9 mouse cellular contexts compared by ENCODE assay signal in the genomic region with DNA sequence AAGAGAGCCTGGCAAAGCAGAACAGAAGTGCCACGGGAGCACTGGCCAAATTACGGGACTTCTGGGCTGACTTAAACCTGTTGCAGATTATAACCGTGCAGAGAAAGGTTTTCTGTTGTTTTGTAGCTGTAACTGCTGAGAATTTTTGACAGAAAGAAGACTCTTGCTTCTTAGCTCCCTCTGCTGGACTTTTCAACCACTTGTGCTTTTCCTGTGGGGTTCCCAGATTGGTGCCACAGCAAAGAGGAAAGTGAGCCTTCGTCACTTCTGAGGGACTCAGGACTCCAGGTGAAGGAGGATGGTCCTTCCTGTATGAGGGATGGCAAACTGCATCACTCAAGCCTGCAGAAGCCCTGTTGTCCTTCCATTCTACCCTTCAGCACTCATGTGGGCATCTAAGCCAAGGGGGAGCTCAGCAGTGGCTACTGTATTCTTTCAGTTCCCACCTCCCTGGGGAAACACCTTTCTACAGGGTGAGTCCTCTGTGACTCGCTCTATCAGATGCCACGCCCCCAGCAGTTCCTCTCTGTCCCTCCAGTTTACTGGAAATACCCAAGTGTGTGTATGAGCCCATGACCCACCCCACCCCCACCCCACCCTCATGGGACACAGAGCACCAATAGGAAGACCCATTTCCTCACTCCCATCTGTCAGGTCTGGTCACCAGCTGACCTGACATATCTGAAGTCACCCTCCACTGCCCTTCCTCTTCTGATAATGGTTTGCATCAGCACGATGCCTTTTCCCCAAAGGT. TPM values are rescaled to one million over a fixed set of nuclear protein-coding genes. Genes with fewer than 3 reads are reported as not detected.
A peak's percentile ranks its signal among the peaks of the same experiment; 100 is the strongest.
DNase-seq lines count a peak whose midpoint lies in the region; ATAC-seq and TF ChIP-seq lines count a peak whose summit lies in the region.
"Had no signal": no experiment of that assay in that cellular context is flagged by ENCODE, and none has a peak within 500 bp of the region (broad histone marks: within the 10 kb centered on the region; RNA-seq: fewer than 3 reads in every experiment).

No protein-coding gene starts in this region.

- H3K9ac ChIP-seq in hindbrain, postnatal 0 days (replicated peaks; ENCODE audit: low read length) = no peak overlapping the region
- H3K9ac ChIP-seq in hindbrain, embryonic 13.5 days = no peak overlapping the region

- ATAC-seq in hindbrain, postnatal 0 days = no peak
- ATAC-seq in hindbrain, embryonic 13.5 days (ENCODE audit: low FRiP score) = no peak

- no peaks in the 10 kb centered on the region for H3K36me3 ChIP-seq in hindbrain, postnatal 0 days (ENCODE audit: insufficient read depth, low read length)
- no peaks in the 10 kb centered on the region for H3K36me3 ChIP-seq in hindbrain, embryonic 13.5 days

- 55% methylated on average over 7 of the region's 7 CpGs for WGBS in hindbrain, postnatal 0 days
- WGBS in hindbrain, embryonic 13.5 days = 59% methylated on average over 7 of the region's 7 CpGs

- no peak overlapping the region for H3K27ac ChIP-seq in hindbrain, postnatal 0 days
- no peak overlapping the region for H3K27ac ChIP-seq in hindbrain, embryonic 13.5 days
- H3K27ac ChIP-seq: macrophage had no signal

- H3K27me3 ChIP-seq in hindbrain, postnatal 0 days (ENCODE audit: insufficient read depth, low read length) = no peaks in the 10 kb centered on the region
- H3K27me3 ChIP-seq in hindbrain, embryonic 13.5 days = no peaks in the 10 kb centered on the region

- peak; percentile 58 for DNase-seq in hindbrain, postnatal 0 days (ENCODE audit: low spot score)
- DNase-seq in CD4-positive helper T cell, adult 2 months (ENCODE audit: low read depth, low spot score) = peak; percentile 72
- peak; percentile 56 for DNase-seq in adipocyte (ENCODE audit: low spot score)
- peak; percentile 66 to 84 for DNase-seq in natural killer cell, adult 2 months (ENCODE audit: low spot score in 2 of 2)
- no peak for DNase-seq in right cerebral cortex, adult 18-20 months
- no peak for DNase-seq in cerebellum, adult 18-20 months
- DNase-seq in cerebellum, postnatal 25 days = no peak

- no peak overlapping the region for H3K4me2 ChIP-seq in hindbrain, postnatal 0 days (ENCODE audit: low read depth, low read length)
- H3K4me2 ChIP-seq in hindbrain, embryonic 13.5 days = no peak overlapping the region

- H3K4me1 ChIP-seq in hindbrain, postnatal 0 days (ENCODE audit: insufficient read depth, low read length) = no peaks in the 10 kb centered on the region
- H3K4me1 ChIP-seq in hindbrain, embryonic 13.5 days (replicated peaks) = no peaks in the 10 kb centered on the region

- H3K9me3 ChIP-seq in hindbrain, postnatal 0 days (ENCODE audit: low read length) = no peaks in the 10 kb centered on the region
- H3K9me3 ChIP-seq in hindbrain, embryonic 13.5 days = no peaks in the 10 kb centered on the region

- peak; percentile 57 for TF ChIP-seq CTCF in hindbrain, postnatal 0 days (IDR thresholded peaks at IDR 0.05; ENCODE audit: low read depth)

- no peak overlapping the region for H3K4me3 ChIP-seq in hindbrain, postnatal 0 days (ENCODE audit: low read length)
- no peak overlapping the region for H3K4me3 ChIP-seq in hindbrain, embryonic 13.5 days

RNA-seq across cellular contexts. Expression of a gene that starts 19.2 kb away (rescaled TPM):
- 1.3 and 1.9 TPM in 2 replicates for total RNA-seq in hindbrain, postnatal 0 days (2014; rRNA removed)
- 1.8 and 1.9 TPM in 2 replicates for polyA plus RNA-seq in hindbrain, postnatal 0 days (2015; fragmentation: Nextera tagmentation; extraction: Ambion mirVana)
- 1.6 and 2.4 TPM in 2 replicates for polyA plus RNA-seq in hindbrain, embryonic 13.5 days (2015; fragmentation: Nextera tagmentation; extraction: Ambion mirVana)

RNA-seq across cellular contexts. Expression of a gene that starts 38.3 kb away (rescaled TPM):
- 3.6 and 4.5 TPM in 2 replicates for total RNA-seq in hindbrain, postnatal 0 days (2014; rRNA removed)
- polyA plus RNA-seq in hindbrain, postnatal 0 days (2015; fragmentation: Nextera tagmentation; extraction: Ambion mirVana) = 0.89 and 1.0 TPM in 2 replicates
- 2.2 and 3.1 TPM in 2 replicates for polyA plus RNA-seq in hindbrain, embryonic 13.5 days (2015; fragmentation: Nextera tagmentation; extraction: Ambion mirVana)

Comparison
In these comparisons a context has a peak if more than half of its experiments do, and no peak if none do; other contexts are left out.
1. DNase-seq: peak in hindbrain, postnatal 0 days (single experiment), CD4-positive helper T cell, adult 2 months (single experiment), adipocyte (single experiment) and natural killer cell, adult 2 months (2 of 2); none in right cerebral cortex, adult 18-20 months (single experiment), cerebellum, adult 18-20 months (0 of 2) and cerebellum, postnatal 25 days (0 of 2).